Mouse (Mus musculus) thymus, postnatal 36 days (tissue): Measurements from ENCODE around the gene Pdhb.
"Not testable (repeated sequence)": the region's sequence is repeated elsewhere in the genome, so short reads cannot be mapped to it uniquely, and the experiment has no call there.

ENCODE experiments used
- DNase-seq, 2 experiments: peaks; one replicate each; pipeline ENCODE4 v3.0.0; 2022; ENCODE audit warnings: mixed read lengths in 2 of 2

Gene Pdhb

GRCm38 (mm10) chr14:8132789-8133188 lies 40.0 kb downstream of the Pdhb start:
- no peak for DNase-seq

GRCm38 (mm10) chr14:8127971-8128370 lies 44.9 kb downstream of the Pdhb start:
- DNase-seq, result peak; percentile 6 to 11

GRCm38 (mm10) chr14:8124046-8124881 lies 48.6 kb downstream of the Pdhb start:
- DNase-seq, result no peak

- not testable (repeated sequence) for DNase-seq
Observed at GRCm38 (mm10) chr14:8123611-8124010, 49.2 kb downstream of the Pdhb start.

- no peak for DNase-seq
Observed at GRCm38 (mm10) chr14:8123141-8123540, 49.7 kb downstream of the Pdhb start.

- DNase-seq, result no peak
Observed at GRCm38 (mm10) chr14:8119904-8120303, 52.9 kb downstream of the Pdhb start.

GRCm38 (mm10) chr14:8119454-8119853 lies 53.4 kb downstream of the Pdhb start:
- no peak for DNase-seq

GRCm38 (mm10) chr14:8117371-8117770 lies 55.5 kb downstream of the Pdhb start:
- DNase-seq, result no peak
